Mouse (Mus musculus) R1 (cell line): ENCODE results near the gene P3h4.

Experiments used
- DNase-seq: peaks from one replicate; pipeline ENCODE4 v3.0.0-alpha.2; 2018; ENCODE audit warnings: low read depth, low spot score

The P3h4 gene

GRCm38 (mm10) chr11:100414021-100414913 is at the start of gene P3h4:
Gene P3h4, minus strand, starts transcription at chr11:100414836.
- peak; percentile 79 for DNase-seq

GRCm38 (mm10) chr11:100462699-100463098 is 48.1 kb upstream of the P3h4 start:
- no peak for DNase-seq

GRCm38 (mm10) chr11:100457711-100458110 is 43.1 kb upstream of the P3h4 start:
- no peak for DNase-seq

GRCm38 (mm10) chr11:100457247-100457646 is 42.6 kb upstream of the P3h4 start:
- no peak for DNase-seq

GRCm38 (mm10) chr11:100442625-100443024 is 28.0 kb upstream of the P3h4 start:
- no peak for DNase-seq

DNA sequence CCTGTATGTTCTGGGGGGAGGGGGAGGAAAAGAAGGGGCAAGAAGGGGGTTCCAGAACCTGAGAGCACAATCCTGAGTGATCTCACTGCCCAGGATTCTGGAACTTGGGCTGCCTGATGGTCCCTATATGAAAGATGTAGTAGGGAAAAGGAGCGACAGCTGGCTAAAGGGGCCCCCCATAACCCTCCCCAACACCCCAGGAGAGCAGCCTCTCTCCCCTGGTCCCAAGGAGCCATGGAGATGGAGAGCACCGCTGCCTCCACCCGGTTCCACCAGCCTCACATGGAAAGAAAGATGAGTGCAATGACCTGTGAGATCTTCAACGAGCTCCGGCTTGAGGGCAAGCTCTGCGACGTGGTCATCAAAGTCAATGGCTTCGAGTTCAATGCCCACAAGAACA is 27.2 kb upstream of the P3h4 start, which contains the start of the genes Nt5c3b and Klhl10:
Nt5c3b (minus strand) TSS at position 12 of the 400 bp plus-strand sequence.
Klhl10 (plus strand) TSS at position 121 of the 400 bp plus-strand sequence.
- DNase-seq: no peak

GRCm38 (mm10) chr11:100440691-100441522 is 26.3 kb upstream of the P3h4 start:
- peak; percentile 79 for DNase-seq

GRCm38 (mm10) chr11:100437901-100438300 is 23.3 kb upstream of the P3h4 start:
- DNase-seq: no peak

GRCm38 (mm10) chr11:100435678-100436246 is 21.1 kb upstream of the P3h4 start:
- DNase-seq: peak; percentile 65

GRCm38 (mm10) chr11:100432002-100432401 is 17.4 kb upstream of the P3h4 start:
- no peak for DNase-seq

GRCm38 (mm10) chr11:100430052-100430451 is 15.4 kb upstream of the P3h4 start:
- no peak for DNase-seq

DNA sequence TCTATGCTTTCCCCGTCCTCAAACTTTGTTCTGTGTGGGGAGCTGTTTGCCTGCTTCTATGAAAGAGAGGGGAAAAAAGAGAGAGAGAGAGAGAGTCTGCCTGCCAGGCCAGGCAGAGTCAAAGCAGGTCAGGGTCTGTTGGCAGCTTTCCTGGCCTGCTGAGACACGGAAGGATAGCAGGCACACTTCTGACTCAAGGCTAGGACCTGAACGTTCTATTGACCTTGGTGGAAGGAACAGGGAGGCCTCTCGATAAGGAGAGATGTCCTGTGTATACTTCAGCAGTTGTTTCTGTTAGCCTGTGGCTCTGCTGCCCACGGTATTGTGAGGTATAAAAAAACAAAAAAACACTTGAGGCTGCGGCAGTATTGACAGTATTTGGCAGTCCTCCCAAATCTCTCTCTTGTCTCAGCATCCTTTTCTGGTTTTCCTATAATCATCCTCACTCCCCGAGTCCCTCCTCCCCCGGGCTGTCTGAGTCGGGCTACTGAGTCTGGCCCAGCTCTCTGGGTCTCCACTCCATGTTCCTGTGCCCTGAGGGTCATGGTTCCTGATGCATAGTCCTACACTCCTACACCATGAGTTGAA is 14.1 kb upstream of the P3h4 start:
- no peak for DNase-seq

DNA sequence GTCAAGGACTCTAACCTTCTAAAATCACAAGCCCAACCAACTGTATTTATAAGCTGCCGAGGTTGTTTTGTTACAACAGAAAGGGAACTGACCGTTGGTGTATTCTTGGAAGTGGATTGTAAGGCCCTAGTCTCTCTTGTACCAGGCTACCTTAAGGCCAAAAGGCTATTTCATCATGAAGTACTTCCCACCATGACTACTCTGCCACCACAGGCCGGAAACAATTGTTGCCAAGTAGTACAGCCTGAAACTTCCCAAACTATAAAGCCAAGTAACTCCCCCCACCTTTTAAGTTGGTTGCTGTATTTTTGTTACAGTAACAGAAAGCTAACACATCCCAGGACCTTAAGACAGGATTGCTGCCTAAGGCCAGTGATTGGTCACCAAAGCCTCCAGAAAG is 12.2 kb upstream of the P3h4 start:
- no peak for DNase-seq

- DNase-seq: peak; percentile 92
Measured at GRCm38 (mm10) chr11:100425851-100426250, 11.2 kb upstream of the P3h4 start.

GRCm38 (mm10) chr11:100423836-100424235 is 9.2 kb upstream of the P3h4 start:
- DNase-seq: no peak

- no peak for DNase-seq
Measured at GRCm38 (mm10) chr11:100421537-100421936, 6.9 kb upstream of the P3h4 start.

GRCm38 (mm10) chr11:100414914-100415822 is 532 bp upstream of the P3h4 start, which contains the start of gene Fkbp10:
Gene Fkbp10, plus strand, starts transcription at chr11:100415697.
- peak; percentile 67 for DNase-seq

DNA sequence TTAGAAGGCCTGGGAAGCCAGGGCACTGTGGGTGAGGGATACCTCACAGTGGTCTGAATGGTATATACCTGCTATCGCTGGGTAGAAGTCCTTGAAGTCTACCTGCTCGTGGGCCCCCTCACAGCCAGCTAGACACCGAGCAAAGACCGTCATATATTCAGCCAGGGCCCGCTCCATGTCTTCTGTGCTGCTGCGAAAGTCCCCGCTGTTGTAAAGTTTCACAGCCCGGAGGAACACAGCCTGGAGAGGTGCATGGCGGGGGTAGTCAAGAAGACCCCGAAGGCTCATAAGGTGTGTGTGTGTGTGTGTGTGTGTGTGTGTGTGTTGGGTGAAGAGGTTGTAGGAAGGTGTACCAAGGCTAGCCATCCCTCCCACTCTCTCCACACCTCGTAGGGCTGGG is 1.1 kb downstream of the P3h4 start:
- no peak for DNase-seq

GRCm38 (mm10) chr11:100411736-100412135 is 2.9 kb downstream of the P3h4 start:
- peak; percentile 89 for DNase-seq

- DNase-seq: no peak
Measured at GRCm38 (mm10) chr11:100409686-100410085, 5.0 kb downstream of the P3h4 start.
